Mouse (Mus musculus): ENCODE results near the gene Ttc21a. TPM values are rescaled to one million over a fixed set of nuclear protein-coding genes. Genes with fewer than 3 reads are reported as not detected.

Ttc21a gene
- 0.37 and 0.39 TPM in 2 replicates for polyA plus RNA-seq (2015; fragmentation: Nextera tagmentation; extraction: Ambion mirVana)

GRCm38 (mm10) chr9:119937005-119937773 lies at the start of gene Ttc21a, which contains the start of gene Gorasp1:
Ttc21a (plus strand) TSS chr9:119937606.
Gorasp1 (minus strand) TSS chr9:119937565.
- no peaks in the 10 kb centered on the region for H3K9me3 ChIP-seq (replicated peaks; ENCODE audit: control insufficient read depth, low read length)
- peaks cover 4% of the 10 kb centered on the region for H3K4me1 ChIP-seq (ENCODE audit: control insufficient read depth, insufficient read depth, low read length)
- H3K9ac ChIP-seq (ENCODE audit: low read length) = peak within 1 kb of the TSS; percentile 89
- under 1% methylated on average over 40 of the region's 40 CpGs for WGBS
- ATAC-seq (replicated peaks; ENCODE audit: extremely low read depth, insufficient read depth, low FRiP score) = peak; percentile 95
- H3K4me3 ChIP-seq (ENCODE audit: low read length) = peak within 1 kb of the TSS; percentile 80
- no peaks in the 10 kb centered on the region for H3K27me3 ChIP-seq (ENCODE audit: control insufficient read depth, insufficient read depth, low read length)
- peak within 1 kb of the TSS; percentile 87 for H3K4me2 ChIP-seq (ENCODE audit: low read depth, low read length)
- H3K36me3 ChIP-seq (ENCODE audit: control insufficient read depth, insufficient read depth) = no peaks in the 10 kb centered on the region
- H3K27ac ChIP-seq (ENCODE audit: low read length) = peak within 1 kb of the TSS; percentile 69

GRCm38 (mm10) chr9:119888843-119889246 lies 48.6 kb upstream of the Ttc21a start:
- Histone ChIP-seq H3K9me3 (replicated peaks; ENCODE audit: control insufficient read depth, low read length) (no peaks in the 10 kb centered on the region), H3K27me3 (ENCODE audit: control insufficient read depth, insufficient read depth, low read length) (no peaks in the 10 kb centered on the region), H3K9ac (ENCODE audit: low read length) (no peak overlapping the region), H3K4me2 (ENCODE audit: low read depth, low read length) (no peak overlapping the region), H3K36me3 (ENCODE audit: control insufficient read depth, insufficient read depth) (no peaks in the 10 kb centered on the region), H3K27ac (ENCODE audit: low read length) (no peak overlapping the region), H3K4me1 (ENCODE audit: control insufficient read depth, insufficient read depth, low read length) (no peaks in the 10 kb centered on the region), H3K4me3 (ENCODE audit: low read length) (no peak overlapping the region)
- WGBS = 59% methylated on average over 2 of the region's 2 CpGs
- no peak for ATAC-seq (replicated peaks; ENCODE audit: extremely low read depth, insufficient read depth, low FRiP score)

DNA sequence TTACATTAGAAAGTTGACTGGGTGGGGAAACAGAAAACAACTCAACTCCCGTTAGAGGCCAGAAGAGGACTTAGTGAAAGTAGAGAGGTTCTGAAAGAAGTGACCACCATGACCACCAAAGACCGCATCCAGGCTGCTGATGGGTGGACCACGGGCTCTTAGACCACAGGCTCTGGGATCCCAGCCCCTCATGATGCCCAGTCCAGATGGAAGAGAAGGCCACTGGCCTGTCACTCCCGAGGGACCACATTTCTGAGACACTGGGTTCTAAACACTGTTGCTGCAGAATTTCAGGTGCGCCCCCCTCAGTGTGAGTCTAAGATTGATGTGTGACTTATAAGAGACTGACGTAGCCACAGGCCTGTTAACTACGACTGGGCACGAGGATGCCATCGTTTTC lies 48.0 kb upstream of the Ttc21a start:
- H3K4me3 ChIP-seq (ENCODE audit: low read length) = no peak overlapping the region
- WGBS = 83% methylated on average over 9 of the region's 9 CpGs

DNA sequence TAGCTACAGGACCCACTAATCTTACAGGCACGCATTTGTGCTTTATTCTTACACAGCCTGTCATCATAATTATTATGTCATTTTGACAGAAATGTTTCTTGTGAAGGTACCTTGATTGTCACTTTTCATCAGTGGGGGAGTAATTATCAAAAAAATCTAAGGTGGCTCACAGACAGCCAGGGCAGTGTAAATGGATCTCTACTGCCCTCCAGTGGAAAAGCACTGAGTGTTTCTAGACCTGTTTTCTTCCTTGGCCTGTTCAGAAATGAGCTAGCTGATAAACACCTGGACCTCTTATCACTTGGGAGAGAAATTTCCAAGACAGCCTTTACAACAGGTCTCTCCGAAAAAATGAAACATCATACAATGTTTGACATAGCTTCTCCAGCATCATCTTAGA lies 46.7 kb upstream of the Ttc21a start:
- peaks cover 7% of the 10 kb centered on the region for H3K4me1 ChIP-seq (ENCODE audit: control insufficient read depth, insufficient read depth, low read length)
- 37% methylated on average over 2 of the region's 2 CpGs for WGBS
- H3K27ac ChIP-seq (ENCODE audit: low read length) = no peak overlapping the region
- no peaks in the 10 kb centered on the region for H3K27me3 ChIP-seq (ENCODE audit: control insufficient read depth, insufficient read depth, low read length)
- H3K4me2 ChIP-seq (ENCODE audit: low read depth, low read length) = no peak overlapping the region
- no peak for ATAC-seq (replicated peaks; ENCODE audit: extremely low read depth, insufficient read depth, low FRiP score)
- H3K4me3 ChIP-seq (ENCODE audit: low read length) = no peak overlapping the region
- no peaks in the 10 kb centered on the region for H3K9me3 ChIP-seq (replicated peaks; ENCODE audit: control insufficient read depth, low read length)
- no peak overlapping the region for H3K9ac ChIP-seq (ENCODE audit: low read length)
- no peaks in the 10 kb centered on the region for H3K36me3 ChIP-seq (ENCODE audit: control insufficient read depth, insufficient read depth)

More for the DNA sequence above, 48.0 kb upstream of the Ttc21a start:
- Histone ChIP-seq H3K4me2 (ENCODE audit: low read depth, low read length) (no peak overlapping the region), H3K9me3 (replicated peaks; ENCODE audit: control insufficient read depth, low read length) (no peaks in the 10 kb centered on the region), H3K4me1 (ENCODE audit: control insufficient read depth, insufficient read depth, low read length) (peaks cover 3% of the 10 kb centered on the region; the same call in 1 of the 2 replicates), H3K9ac (ENCODE audit: low read length) (no peak overlapping the region), H3K36me3 (ENCODE audit: control insufficient read depth, insufficient read depth) (no peaks in the 10 kb centered on the region), H3K27me3 (ENCODE audit: control insufficient read depth, insufficient read depth, low read length) (no peaks in the 10 kb centered on the region), H3K27ac (ENCODE audit: low read length) (no peak overlapping the region)
- ATAC-seq (replicated peaks; ENCODE audit: extremely low read depth, insufficient read depth, low FRiP score) = no peak

GRCm38 (mm10) chr9:119893881-119894280 lies 43.5 kb upstream of the Ttc21a start:
- no peaks in the 10 kb centered on the region for H3K9me3 ChIP-seq (replicated peaks; ENCODE audit: control insufficient read depth, low read length)
- WGBS = 84% methylated on average over 5 of the region's 5 CpGs
- H3K27me3 ChIP-seq (ENCODE audit: control insufficient read depth, insufficient read depth, low read length) = no peaks in the 10 kb centered on the region
- peak overlapping the region; percentile 73; the same call in 1 of the 2 replicates for H3K4me2 ChIP-seq (ENCODE audit: low read depth, low read length)
- H3K27ac ChIP-seq (ENCODE audit: low read length) = no peak overlapping the region
- peaks cover 13% of the 10 kb centered on the region for H3K4me1 ChIP-seq (ENCODE audit: control insufficient read depth, insufficient read depth, low read length)
- no peak overlapping the region for H3K9ac ChIP-seq (ENCODE audit: low read length)
- no peak for ATAC-seq (replicated peaks; ENCODE audit: extremely low read depth, insufficient read depth, low FRiP score)
- H3K4me3 ChIP-seq (ENCODE audit: low read length) = no peak overlapping the region
- no peaks in the 10 kb centered on the region for H3K36me3 ChIP-seq (ENCODE audit: control insufficient read depth, insufficient read depth)

DNA sequence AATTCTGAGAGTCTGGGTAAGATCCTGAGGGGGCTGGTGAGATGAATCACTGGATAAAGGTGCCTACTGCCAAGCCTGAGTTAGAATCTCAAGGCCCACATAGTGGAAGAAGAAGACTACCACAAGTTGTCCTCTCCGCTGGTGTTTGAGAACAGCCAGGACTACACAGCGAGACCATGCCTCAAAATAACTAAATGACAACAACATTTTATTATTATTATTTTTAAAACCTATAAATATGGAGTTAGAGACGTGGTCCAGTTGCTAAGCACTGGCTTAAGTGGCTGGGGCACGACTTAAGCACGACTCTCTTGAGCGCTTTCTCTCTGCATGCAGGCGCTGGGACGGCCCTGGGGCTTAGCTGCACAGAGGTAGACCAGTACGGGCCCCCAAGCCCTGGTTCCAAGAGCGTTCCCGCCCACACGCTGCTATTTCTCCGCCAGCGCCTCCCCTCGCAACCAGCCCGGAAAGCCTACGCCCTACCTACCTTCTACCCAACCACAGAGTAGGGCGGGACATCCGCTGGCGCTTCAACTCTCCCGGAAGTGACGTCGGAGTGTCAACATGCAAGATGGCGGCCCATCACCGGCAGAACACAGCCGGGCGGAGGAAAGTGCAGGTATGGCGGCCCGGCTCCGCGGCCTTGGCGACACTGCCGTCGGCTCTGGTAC lies 42.9 kb upstream of the Ttc21a start, which contains the start of gene Wdr48:
Gene Wdr48, plus strand, starts transcription at position 540 of the 671 bp plus-strand sequence.
- Histone ChIP-seq H3K9me3 (replicated peaks; ENCODE audit: control insufficient read depth, low read length) (no peaks in the 10 kb centered on the region), H3K4me2 (ENCODE audit: low read depth, low read length) (peak within 1 kb of the TSS; percentile 96), H3K27ac (ENCODE audit: low read length) (peak within 1 kb of the TSS; percentile 79), H3K4me3 (ENCODE audit: low read length) (peak within 1 kb of the TSS; percentile 91), H3K27me3 (ENCODE audit: control insufficient read depth, insufficient read depth, low read length) (no peaks in the 10 kb centered on the region), H3K9ac (ENCODE audit: low read length) (peak within 1 kb of the TSS; percentile 88), H3K4me1 (ENCODE audit: control insufficient read depth, insufficient read depth, low read length) (peaks cover 13% of the 10 kb centered on the region), H3K36me3 (ENCODE audit: control insufficient read depth, insufficient read depth) (no peaks in the 10 kb centered on the region)
- peak; percentile 98 for ATAC-seq (replicated peaks; ENCODE audit: extremely low read depth, insufficient read depth, low FRiP score)
- 4% methylated on average over 34 of the region's 34 CpGs for WGBS

DNA sequence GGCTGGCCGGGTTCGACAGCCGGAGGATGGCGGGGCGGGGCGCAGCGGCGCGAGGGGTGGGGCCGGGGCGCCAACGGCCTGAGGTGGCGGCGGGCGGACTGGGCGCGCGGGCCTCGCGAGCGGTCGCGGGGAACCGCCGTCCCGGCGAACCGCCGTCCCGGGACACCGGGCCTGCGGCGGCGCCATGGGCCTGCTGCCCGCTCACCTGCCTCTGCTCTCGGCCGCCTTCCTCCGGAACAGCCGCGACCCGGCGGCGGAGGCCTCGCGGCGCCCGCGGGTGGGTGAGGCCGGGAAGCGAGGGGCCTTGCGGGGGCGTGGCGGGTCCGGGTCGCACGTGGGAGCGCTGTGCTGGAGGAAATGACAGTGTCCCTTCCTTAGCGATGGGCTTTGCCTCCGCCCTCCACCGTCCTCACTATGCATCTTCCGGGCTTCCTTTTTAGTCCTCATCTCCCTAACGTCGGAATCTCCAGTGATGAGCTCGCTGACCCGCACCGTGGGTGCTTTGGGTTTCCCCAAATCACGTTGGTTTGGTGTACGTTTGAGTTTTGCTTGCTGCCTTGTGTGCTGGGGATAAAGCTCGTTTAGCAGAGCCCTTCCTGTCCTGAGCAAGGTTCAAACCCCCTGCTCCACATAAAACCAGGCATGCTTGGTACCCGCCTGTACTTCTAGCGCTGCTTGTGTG lies 42.2 kb upstream of the Ttc21a start:
- peak overlapping the region; percentile 96 for H3K4me2 ChIP-seq (ENCODE audit: low read depth, low read length)
- peak overlapping the region; percentile 78 for H3K27ac ChIP-seq (ENCODE audit: low read length)
- peak overlapping the region; percentile 88 for H3K9ac ChIP-seq (ENCODE audit: low read length)
- H3K4me1 ChIP-seq (ENCODE audit: control insufficient read depth, insufficient read depth, low read length) = peaks cover 13% of the 10 kb centered on the region
- H3K27me3 ChIP-seq (ENCODE audit: control insufficient read depth, insufficient read depth, low read length) = no peaks in the 10 kb centered on the region
- H3K4me3 ChIP-seq (ENCODE audit: low read length) = peak overlapping the region; percentile 91
- under 1% methylated on average over 69 of the region's 71 CpGs for whole genome bisulfite sequencing
- ATAC-seq (replicated peaks; ENCODE audit: extremely low read depth, insufficient read depth, low FRiP score) = peak; percentile 74
- no peaks in the 10 kb centered on the region for H3K9me3 ChIP-seq (replicated peaks; ENCODE audit: control insufficient read depth, low read length)
- H3K36me3 ChIP-seq (ENCODE audit: control insufficient read depth, insufficient read depth) = no peaks in the 10 kb centered on the region

DNA sequence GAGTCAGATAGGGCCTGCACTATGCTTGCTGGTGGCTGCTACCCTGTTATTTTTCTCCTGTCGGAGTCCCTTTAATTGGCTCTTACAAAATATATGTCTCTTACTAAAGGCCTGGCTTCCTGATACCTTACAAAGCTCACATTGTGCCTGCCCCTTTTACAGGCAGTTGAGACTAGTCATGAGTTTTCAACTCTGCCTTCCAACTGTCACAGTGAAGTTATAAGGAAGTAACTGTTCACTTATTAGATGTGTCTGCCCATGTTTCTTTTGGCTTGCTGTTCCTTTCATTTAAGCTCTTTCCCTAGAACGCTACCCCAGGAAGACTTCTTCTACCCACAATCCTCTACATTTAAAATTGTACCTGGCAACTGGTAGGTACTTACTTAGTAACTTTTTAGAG lies 38.0 kb upstream of the Ttc21a start:
- no peak for ATAC-seq (replicated peaks; ENCODE audit: extremely low read depth, insufficient read depth, low FRiP score)
- H3K27me3 ChIP-seq (ENCODE audit: control insufficient read depth, insufficient read depth, low read length) = no peaks in the 10 kb centered on the region
- 86% methylated on average over 2 of the region's 2 CpGs for WGBS
- H3K9ac ChIP-seq (ENCODE audit: low read length) = no peak overlapping the region
- H3K4me2 ChIP-seq (ENCODE audit: low read depth, low read length) = no peak overlapping the region
- 0 out of 2 replicates have a peak, but pooled peaks cover under 1% of the 10 kb centered on the region for H3K36me3 ChIP-seq (ENCODE audit: control insufficient read depth, insufficient read depth)
- no peak overlapping the region for H3K27ac ChIP-seq (ENCODE audit: low read length)
- H3K4me3 ChIP-seq (ENCODE audit: low read length) = no peak overlapping the region
- no peaks in the 10 kb centered on the region for H3K9me3 ChIP-seq (replicated peaks; ENCODE audit: control insufficient read depth, low read length)
- peaks cover 10% of the 10 kb centered on the region for H3K4me1 ChIP-seq (ENCODE audit: control insufficient read depth, insufficient read depth, low read length)

All from heart, embryonic 16.5 days (tissue).